Mouse (Mus musculus) megakaryocyte, embryonic 14.5 days (primary cell): ENCODE results near the gene Gm973. TPM values are rescaled to one million over a fixed set of nuclear protein-coding genes. Genes with fewer than 3 reads are reported as not detected.

ENCODE experiments used
- H3K27me3 ChIP-seq: replicated peaks from 2 replicates; pipeline ENCODE3; 2012; ENCODE audit warnings: inconsistent platforms
- H3K36me3 ChIP-seq: replicated peaks from 2 replicates; pipeline ENCODE3; 2012; ENCODE audit warnings: low read length, inconsistent platforms, mixed read lengths
- H3K4me1 ChIP-seq: 2 replicates; pipeline ENCODE4 v1.6.1; 2012; ENCODE audit warnings: inconsistent platforms
- H3K4me3 ChIP-seq: replicated peaks from 2 replicates; pipeline ENCODE3; 2012; ENCODE audit warnings: moderate library complexity, mild to moderate bottlenecking, inconsistent platforms
- H3K9me3 ChIP-seq: 2 replicates; pipeline ENCODE4 v1.6.1; 2012; ENCODE audit warnings: inconsistent platforms
- FLI1 ChIP-seq: IDR thresholded peaks from 2 replicates; pipeline ENCODE4 v1.6.1; 2012; ENCODE audit warnings: low read length, inconsistent platforms, mixed read lengths
- GATA1 ChIP-seq: IDR thresholded peaks from 3 replicates; pipeline ENCODE4 v1.6.1; 2012; ENCODE audit warnings: mixed read lengths, low read length, inconsistent platforms, borderline replicate concordance
- polyA plus RNA-seq: library from polyadenylated mRNA; stranded (reverse); fragments of >175 nt; gene quantifications from 2 replicates; pipeline ENCODE4 v1.2.3, GENCODE M21; 2012; ENCODE audit warnings: low replicate concordance; ENCODE audit not compliant: insufficient read depth

Gm973 gene
- polyA plus RNA-seq, 1 experiment, result not detected

GRCm38 (mm10) chr1:59491517-59491916 lies 24.5 kb upstream of the Gm973 start:
- Histone ChIP-seq H3K27me3 (peaks cover 19% of the 10 kb centered on the region), H3K36me3 (peaks cover 2% of the 10 kb centered on the region), H3K4me3 (no peak overlapping the region), H3K4me1 (peaks cover 20% of the 10 kb centered on the region), H3K9me3 (no peaks in the 10 kb centered on the region)
- TF ChIP-seq GATA1 (no peak), FLI1 (no peak)

- Histone ChIP-seq H3K36me3 (peaks cover 2% of the 10 kb centered on the region), H3K27me3 (peaks cover 19% of the 10 kb centered on the region), H3K4me3 (no peak overlapping the region), H3K9me3 (no peaks in the 10 kb centered on the region), H3K4me1 (peaks cover 15% of the 10 kb centered on the region)
- no peak for TF ChIP-seq FLI1
- no peak for TF ChIP-seq GATA1
These were observed 23.6 kb upstream of the Gm973 start for GRCm38 (mm10) chr1:59492432-59492831.

- Histone ChIP-seq H3K27me3 (peaks cover 12% of the 10 kb centered on the region), H3K4me3 (no peak overlapping the region), H3K9me3 (no peaks in the 10 kb centered on the region), H3K36me3 (no peaks in the 10 kb centered on the region), H3K4me1 (peaks cover 5% of the 10 kb centered on the region)
- no peak for TF ChIP-seq GATA1
- no peak for TF ChIP-seq FLI1
These were observed 20.1 kb upstream of the Gm973 start for GRCm38 (mm10) chr1:59495970-59496369.

GRCm38 (mm10) chr1:59497741-59498613 lies 18.1 kb upstream of the Gm973 start:
- Histone ChIP-seq H3K4me3 (no peak overlapping the region), H3K36me3 (no peaks in the 10 kb centered on the region), H3K27me3 (peaks cover 7% of the 10 kb centered on the region), H3K4me1 (peaks cover 4% of the 10 kb centered on the region; the same call in 1 of the 2 replicates), H3K9me3 (0 out of 2 replicates have a peak, but pooled peaks cover under 1% of the 10 kb centered on the region)
- TF ChIP-seq FLI1 (no peak), GATA1 (no peak)

GRCm38 (mm10) chr1:59499327-59499726 lies 16.7 kb upstream of the Gm973 start:
- H3K4me1 ChIP-seq, result peaks cover 4% of the 10 kb centered on the region; the same call in 1 of the 2 replicates
- 0 out of 2 replicates have a peak, but pooled peaks cover 3% of the 10 kb centered on the region for H3K9me3 ChIP-seq
- H3K36me3 ChIP-seq, result no peaks in the 10 kb centered on the region
- no peak for TF ChIP-seq FLI1
- TF ChIP-seq GATA1, result no peak
- H3K27me3 ChIP-seq, result peaks cover 8% of the 10 kb centered on the region
- no peak overlapping the region for H3K4me3 ChIP-seq

GRCm38 (mm10) chr1:59502355-59502754 lies 13.7 kb upstream of the Gm973 start:
- Histone ChIP-seq H3K4me1 (peaks cover 4% of the 10 kb centered on the region; the same call in 1 of the 2 replicates), H3K27me3 (peaks cover 23% of the 10 kb centered on the region), H3K9me3 (0 out of 2 replicates have a peak, but pooled peaks cover 6% of the 10 kb centered on the region), H3K36me3 (no peaks in the 10 kb centered on the region), H3K4me3 (no peak overlapping the region)
- TF ChIP-seq GATA1 (no peak), FLI1 (no peak)

- H3K9me3 ChIP-seq, result 0 out of 2 replicates have a peak, but pooled peaks cover 6% of the 10 kb centered on the region
- no peak overlapping the region for H3K4me3 ChIP-seq
- TF ChIP-seq GATA1, result no peak
- TF ChIP-seq FLI1, result no peak
These were observed 12.3 kb upstream of the Gm973 start for GRCm38 (mm10) chr1:59503659-59504301.

GRCm38 (mm10) chr1:59504302-59504700 lies 11.8 kb upstream of the Gm973 start:
- H3K27me3 ChIP-seq, result peaks cover 29% of the 10 kb centered on the region
- H3K9me3 ChIP-seq, result 0 out of 2 replicates have a peak, but pooled peaks cover 6% of the 10 kb centered on the region
- TF ChIP-seq GATA1 (no peak), FLI1 (no peak)
- H3K36me3 ChIP-seq, result no peaks in the 10 kb centered on the region
- no peak overlapping the region for H3K4me3 ChIP-seq
- H3K4me1 ChIP-seq, result 0 out of 2 replicates have a peak, but pooled peaks cover under 1% of the 10 kb centered on the region

More at GRCm38 (mm10) chr1:59503659-59504301, 12.3 kb upstream of the Gm973 start:
- Histone ChIP-seq H3K4me1 (peaks cover 4% of the 10 kb centered on the region; the same call in 1 of the 2 replicates), H3K27me3 (peaks cover 28% of the 10 kb centered on the region), H3K36me3 (no peaks in the 10 kb centered on the region)

- H3K4me1 ChIP-seq, result no peaks in the 10 kb centered on the region
- H3K9me3 ChIP-seq, result 0 out of 2 replicates have a peak, but pooled peaks cover 3% of the 10 kb centered on the region
- H3K4me3 ChIP-seq, result no peak overlapping the region
- peaks cover 36% of the 10 kb centered on the region for H3K27me3 ChIP-seq
- TF ChIP-seq GATA1, result no peak
- TF ChIP-seq FLI1, result no peak
- no peaks in the 10 kb centered on the region for H3K36me3 ChIP-seq
These were observed 7.5 kb upstream of the Gm973 start for GRCm38 (mm10) chr1:59508463-59509139.
